Mouse (Mus musculus): Measurements from ENCODE around the gene Gm14597. TPM values are rescaled to one million over a fixed set of nuclear protein-coding genes. Genes with fewer than 3 reads are reported as not detected.

The Gm14597 gene
- polyA plus RNA-seq (2012; rRNA removed) = not detected in 2 replicates

DNA sequence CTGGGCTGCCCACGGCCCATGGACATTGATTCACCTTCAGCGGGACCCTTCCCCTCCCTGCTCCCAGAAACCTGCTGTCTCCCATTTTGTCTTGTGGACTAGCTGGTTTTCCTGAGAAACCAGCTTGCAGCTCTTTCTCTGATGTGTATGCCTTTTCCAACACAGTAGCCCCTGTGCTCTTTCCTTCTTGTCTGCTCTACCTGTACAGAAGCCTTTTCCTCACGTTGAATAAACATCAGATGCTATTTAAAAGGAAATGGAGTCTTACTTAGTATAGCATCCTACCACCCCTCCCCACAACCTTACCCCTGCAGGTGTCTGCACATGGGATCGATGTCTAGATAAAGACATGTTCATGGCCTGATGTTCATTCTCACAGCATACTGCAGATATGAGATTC, at the start of gene Gm14597:
Gene Gm14597, minus strand, starts transcription at position 101 of the 400 bp plus-strand sequence.

GRCm38 (mm10) chrX:53642980-53643961, 34.5 kb upstream of the Gm14597 start, which contains the start of gene Rtl8a:
Rtl8a (minus strand) TSS chrX:53643682.

GRCm38 (mm10) chrX:53607242-53608121, 1.3 kb downstream of the Gm14597 start, which contains the start of gene Rtl8c:
Rtl8c (plus strand) TSS chrX:53608032.

Other genes starting within 250 kb of the Gm14597 start
- gene Mospd1, start 238.5 kb downstream of the Gm14597 start, polyA plus RNA-seq (2012; rRNA removed) = 0.52 and 0.83 TPM in 2 replicates
- not detected in 2 replicates for gene Etd, start 174.1 kb downstream of the Gm14597 start, polyA plus RNA-seq (2012; rRNA removed)
- gene Rtl8c, start 947 bp downstream of the Gm14597 start, polyA plus RNA-seq (2012; rRNA removed) = 36.4 and 43.8 TPM in 2 replicates
- 224 and 227 TPM in 2 replicates for gene Rtl8a, start 34.7 kb upstream of the Gm14597 start, polyA plus RNA-seq (2012; rRNA removed)
- 193 and 210 TPM in 2 replicates for gene Rtl8b, start 61.4 kb upstream of the Gm14597 start, polyA plus RNA-seq (2012; rRNA removed)
- gene 4930502E18Rik, start 115.8 kb upstream of the Gm14597 start, polyA plus RNA-seq (2012; rRNA removed) = 0.30 and 0.45 TPM in 2 replicates
- gene 1700013H16Rik, start 148.9 kb upstream of the Gm14597 start, polyA plus RNA-seq (2012; rRNA removed) = not detected in 2 replicates
- gene Zfp36l3, start 167.4 kb upstream of the Gm14597 start, polyA plus RNA-seq (2012; rRNA removed) = 0.10 TPM in 1 of 2 replicates, not detected in the other
- gene Xlr, start 188.7 kb upstream of the Gm14597 start, polyA plus RNA-seq (2012; rRNA removed) = not detected in 2 replicates